Mouse (Mus musculus) embryonic stem cell, embryonic (primary cell): ENCODE measurements around the gene Slc16a10.

ENCODE experiments used
- CTCF ChIA-PET, 4 experiments: fragments of 300-600 bp in 2 of 4; fragments of 350-600 bp in 2 of 4; sonication (Branson Sonifier 250); formaldehyde crosslinking; loops; one replicate each; lab custom pipeline; 2022; ENCODE audit warnings: inconsistent platforms in 2 of 4; lab: Charles Lee
- POLR2A ChIA-PET, 4 experiments: fragments of 300-600 bp in 2 of 4; fragments of 350-600 bp in 2 of 4; sonication (Branson Sonifier 250); formaldehyde crosslinking; loops; one replicate each; lab custom pipeline; 2022; ENCODE audit warnings: antibody characterized with exemption in 4 of 4, inconsistent platforms in 1 of 4; lab: Charles Lee

Gene Slc16a10

DNA sequence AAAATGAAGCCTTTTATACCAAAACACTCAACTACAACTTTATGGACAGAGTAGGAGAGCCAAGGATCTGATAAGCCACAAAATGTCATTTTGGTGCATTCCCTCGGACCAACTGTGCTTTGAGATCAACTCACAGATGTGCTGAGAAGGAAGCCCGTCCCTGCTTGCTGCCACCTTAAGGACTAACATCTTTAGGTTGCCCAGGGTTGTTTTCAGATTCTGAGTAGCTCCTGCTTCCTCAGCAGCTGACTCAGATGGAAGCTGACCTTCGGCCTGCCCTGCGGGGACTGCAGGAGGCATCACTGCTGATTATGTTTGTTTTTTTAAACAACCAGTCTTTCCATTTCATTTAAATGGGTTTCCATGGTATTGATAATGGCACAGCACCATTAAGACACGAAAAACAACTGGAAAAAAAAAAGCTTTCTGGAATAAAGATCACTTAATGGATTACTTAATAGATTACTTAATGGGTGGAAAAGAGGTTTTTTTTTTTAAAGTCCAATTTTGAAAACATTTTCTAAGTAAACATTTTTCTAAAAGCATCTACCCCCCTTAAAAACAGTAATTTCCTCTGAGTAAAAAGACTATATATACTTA lies 78.7 kb downstream of the Slc16a10 start:
- CTCF ChIA-PET: no interaction called here
- POLR2A ChIA-PET: interaction anchor here in 2 of 4 experiments (0.7 to 1.8 kb wide), 3 partner anchors 10 to 688 kb away, joined by 3 to 6 read pairs (median 3); no protein-coding TSS in a partner anchor

DNA sequence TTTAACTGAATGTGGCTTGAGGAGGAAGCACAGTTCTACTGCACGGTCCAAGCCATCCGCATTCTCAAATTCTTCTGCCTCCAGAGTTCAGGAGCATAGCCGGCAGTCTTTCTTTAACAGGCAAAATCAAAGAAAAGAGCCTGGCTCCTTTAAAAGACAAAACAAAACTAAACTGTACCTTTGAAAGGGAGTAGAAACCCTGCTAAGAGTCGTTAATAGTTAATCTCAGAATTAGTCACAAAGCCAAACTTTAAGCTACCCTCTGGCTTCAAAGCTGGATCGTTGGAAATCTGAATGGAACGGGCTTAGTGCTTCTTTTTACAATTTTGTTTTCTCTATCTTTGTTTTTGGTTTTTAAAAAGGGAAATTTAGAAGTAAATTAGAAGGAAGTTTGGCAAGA lies 79.2 kb downstream of the Slc16a10 start:
- ChIA-PET POLR2A (interaction anchor here in 1 of 4 experiments (1.3 to 1.8 kb wide), 2 partner anchors 9 to 79 kb away, joined by 3 to 6 read pairs; no protein-coding TSS in a partner anchor), CTCF (no interaction called here)

- ChIA-PET CTCF (no interaction called here), POLR2A (no interaction called here)
Observed at GRCm38 (mm10) chr10:40061926-40062325, 80.1 kb downstream of the Slc16a10 start.

- ChIA-PET POLR2A (no interaction called here), CTCF (interaction anchor here in 1 of 4 experiments (0.9 kb wide), 1 partner anchor 154 kb away, joined by 3 read pairs; no protein-coding TSS in a partner anchor)
Observed at GRCm38 (mm10) chr10:40058786-40059120, 83.3 kb downstream of the Slc16a10 start.

- CTCF ChIA-PET: interaction anchor here in 2 of 4 experiments (0.7 to 0.9 kb wide), 3 partner anchors 154 to 515 kb away, joined by 3 to 4 read pairs (median 3); no protein-coding TSS in a partner anchor
- POLR2A ChIA-PET: interaction anchor here in 1 of 4 experiments (1.1 kb wide), 1 partner anchor 200 kb away, joined by 3 read pairs; no protein-coding TSS in a partner anchor
Observed at GRCm38 (mm10) chr10:40058062-40058785, 83.8 kb downstream of the Slc16a10 start.

DNA sequence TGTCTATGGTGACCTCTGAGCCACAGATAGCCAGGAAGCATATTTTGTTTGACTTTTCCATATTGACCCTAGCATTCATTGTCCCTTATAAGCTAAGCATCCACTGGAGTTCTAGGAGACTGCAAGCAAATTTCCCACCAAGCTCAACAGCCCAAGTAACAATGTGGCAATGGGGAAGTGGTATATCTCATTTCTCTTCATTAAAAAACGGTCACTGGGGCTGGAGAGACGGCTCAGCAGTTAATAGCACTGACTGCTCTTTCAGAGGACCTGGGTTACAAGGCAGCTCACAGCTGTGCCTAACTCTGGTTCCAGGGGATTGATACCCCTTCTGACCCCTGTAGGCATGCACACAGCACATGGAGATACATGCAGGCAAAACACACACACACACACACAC lies 84.4 kb downstream of the Slc16a10 start:
- CTCF ChIA-PET: interaction anchor here in 2 of 4 experiments (0.6 to 0.7 kb wide), 3 partner anchors 8 to 514 kb away, joined by 3 to 4 read pairs (median 4); no protein-coding TSS in a partner anchor

GRCm38 (mm10) chr10:40054455-40054854 lies 87.6 kb downstream of the Slc16a10 start:
- POLR2A ChIA-PET: interaction anchor here in 1 of 4 experiments (2.2 kb wide), 1 partner anchor 9 kb away, joined by 6 read pairs; no protein-coding TSS in a partner anchor
- CTCF ChIA-PET: interaction anchor here in 1 of 4 experiments (1.8 kb wide), 1 partner anchor 158 kb away, joined by 16 read pairs; no protein-coding TSS in a partner anchor

More for the DNA sequence above, 84.4 kb downstream of the Slc16a10 start:
- POLR2A ChIA-PET: interaction anchor here in 1 of 4 experiments (1.1 kb wide), 1 partner anchor 201 kb away, joined by 3 read pairs; no protein-coding TSS in a partner anchor

GRCm38 (mm10) chr10:40053896-40054295 lies 88.2 kb downstream of the Slc16a10 start:
- ChIA-PET CTCF (interaction anchor here in 2 of 4 experiments (1.4 to 1.8 kb wide), 2 partner anchors 159 kb away, joined by 13 to 16 read pairs; no protein-coding TSS in a partner anchor), POLR2A (interaction anchor here in 2 of 4 experiments (0.7 to 2.2 kb wide), 2 partner anchors 10 to 17 kb away, joined by 3 to 6 read pairs; no protein-coding TSS in a partner anchor)

GRCm38 (mm10) chr10:40053257-40053895 lies 88.7 kb downstream of the Slc16a10 start:
- ChIA-PET CTCF (interaction anchor here in 3 of 4 experiments (0.9 to 1.8 kb wide), 4 partner anchors 18 to 159 kb away, joined by 4 to 16 read pairs (median 8); no protein-coding TSS in a partner anchor), POLR2A (interaction anchor here in 2 of 4 experiments (0.7 to 2.2 kb wide), 2 partner anchors 10 to 17 kb away, joined by 3 to 6 read pairs; no protein-coding TSS in a partner anchor)

- CTCF ChIA-PET: interaction anchor here in 1 of 4 experiments (0.7 kb wide), 1 partner anchor 45 kb away, joined by 4 read pairs; no protein-coding TSS in a partner anchor
- POLR2A ChIA-PET: no interaction called here
Observed at GRCm38 (mm10) chr10:40051997-40052396, 90.1 kb downstream of the Slc16a10 start.

DNA sequence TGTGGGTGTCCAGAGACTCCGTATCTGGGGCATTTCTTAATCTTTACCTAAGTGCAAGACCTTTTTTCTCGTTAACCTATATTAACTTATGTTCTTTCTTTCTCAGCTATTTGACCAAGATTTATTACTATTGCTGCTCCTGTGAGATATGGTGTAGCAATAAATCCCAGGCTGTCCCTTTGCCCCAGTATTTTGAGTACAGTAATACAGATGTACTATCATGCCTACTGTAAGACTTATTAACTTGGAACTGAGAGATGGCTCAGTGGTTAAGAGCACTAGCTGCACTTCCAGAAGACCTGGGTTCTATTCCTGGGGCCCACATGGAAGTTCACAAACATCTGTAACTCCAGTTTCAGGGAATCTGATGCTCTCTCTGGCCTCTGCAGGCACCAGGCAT lies 91.3 kb downstream of the Slc16a10 start:
- POLR2A ChIA-PET: no interaction called here
- CTCF ChIA-PET: no interaction called here

DNA sequence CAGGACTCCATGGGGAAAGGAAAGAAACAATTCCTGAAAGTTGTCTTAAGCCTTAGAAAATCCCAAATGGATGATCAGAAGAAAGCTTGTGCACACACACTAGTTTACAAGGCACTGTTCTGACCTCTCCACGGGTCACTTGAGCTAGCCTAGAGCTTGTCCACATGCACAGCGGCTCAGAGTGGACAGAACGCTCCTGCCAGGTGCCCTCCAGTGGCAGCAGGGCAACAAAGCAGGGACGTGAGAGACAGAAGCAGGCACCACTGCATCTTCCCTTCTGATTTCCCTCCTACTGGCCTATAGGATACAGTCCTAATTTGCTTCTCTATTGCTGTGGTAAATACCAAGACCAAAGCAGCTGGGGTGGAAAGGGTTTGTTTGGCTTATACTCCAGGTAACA lies 100.7 kb downstream of the Slc16a10 start:
- CTCF ChIA-PET: interaction anchor here in 2 of 4 experiments (1.2 to 1.4 kb wide), 2 partner anchors 171 to 172 kb away, joined by 3 to 7 read pairs; no protein-coding TSS in a partner anchor

DNA sequence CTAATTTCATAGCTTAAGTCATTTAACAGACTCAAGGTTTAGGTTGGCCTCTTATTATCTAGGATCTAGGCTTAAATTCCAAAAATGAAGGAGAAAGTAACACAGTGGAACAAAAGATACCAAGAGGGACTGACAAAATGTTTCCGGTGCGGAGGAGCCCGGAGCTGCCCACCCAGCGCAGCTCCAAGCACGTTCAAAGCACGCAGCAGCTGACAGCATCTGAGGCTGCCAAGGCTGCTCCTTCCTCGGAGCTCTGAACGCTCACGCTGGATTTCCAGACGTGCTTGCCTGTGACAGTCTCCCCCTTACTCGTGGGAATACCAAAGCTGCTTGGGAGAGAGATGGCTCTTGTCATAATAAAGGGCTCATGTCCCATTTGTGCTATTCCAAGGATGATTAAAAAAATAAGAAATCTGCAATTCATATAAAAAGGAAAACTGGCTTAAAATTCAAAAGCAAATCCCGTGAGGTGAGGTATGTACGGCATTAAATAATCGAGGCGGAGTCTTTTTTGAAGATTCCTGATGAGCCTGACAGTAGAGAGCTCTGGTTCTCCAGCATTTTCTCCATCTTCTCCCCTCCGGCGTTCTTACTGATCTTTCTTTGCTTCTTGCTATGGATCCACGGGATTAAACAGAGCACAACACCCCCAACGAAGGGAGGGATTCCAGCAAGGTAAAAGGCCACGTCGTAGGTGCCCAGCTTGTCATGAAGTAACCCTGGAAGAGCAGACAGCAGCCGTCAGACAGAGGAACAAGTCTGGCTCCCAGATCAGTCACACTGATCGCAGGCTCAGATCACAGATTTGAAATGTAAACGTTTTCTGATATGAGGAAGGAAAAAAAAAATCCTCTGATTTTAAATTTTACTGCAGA lies 105.1 kb downstream of the Slc16a10 start:
- POLR2A ChIA-PET: interaction anchor here in 1 of 4 experiments (0.6 to 1.3 kb wide), 2 partner anchors 32 to 89 kb away, joined by 3 to 4 read pairs; no protein-coding TSS in a partner anchor
- CTCF ChIA-PET: no interaction called here

More for the DNA sequence above, 100.7 kb downstream of the Slc16a10 start:
- POLR2A ChIA-PET: no interaction called here

- CTCF ChIA-PET: interaction anchor here in 3 of 4 experiments (0.5 to 1.2 kb wide), 3 partner anchors 18 to 781 kb away, joined by 3 to 4 read pairs (median 3); no protein-coding TSS in a partner anchor
- POLR2A ChIA-PET: interaction anchor here in 2 of 4 experiments (1.0 to 1.3 kb wide), 2 partner anchors 10 to 11 kb away, joined by 3 to 4 read pairs; partner anchors contain the start of gene Mfsd4b1 (in 1 of the 2)
Observed at GRCm38 (mm10) chr10:40034956-40035355, 107.1 kb downstream of the Slc16a10 start.

GRCm38 (mm10) chr10:40032897-40033296 lies 109.2 kb downstream of the Slc16a10 start:
- ChIA-PET POLR2A (no interaction called here), CTCF (no interaction called here)

DNA sequence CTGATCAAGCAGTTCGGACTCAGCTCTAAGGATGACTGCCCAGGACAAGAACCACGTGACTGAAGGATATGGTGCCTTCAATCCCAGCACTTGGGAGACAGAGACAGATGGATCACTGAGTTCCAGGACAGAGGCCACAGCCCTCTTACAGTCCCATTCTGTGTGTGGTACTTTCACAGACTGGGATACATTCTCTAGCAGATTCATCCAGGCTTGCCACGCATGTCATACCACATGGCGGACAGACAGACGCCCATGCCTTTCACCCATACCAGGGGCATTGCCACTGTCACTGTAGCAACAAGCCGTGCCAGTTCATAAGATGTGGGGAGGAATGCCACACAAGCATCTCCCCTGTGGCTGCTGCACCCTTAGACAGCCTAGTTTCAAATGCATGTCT lies 111.3 kb downstream of the Slc16a10 start:
- POLR2A ChIA-PET: no interaction called here
- CTCF ChIA-PET: no interaction called here

DNA sequence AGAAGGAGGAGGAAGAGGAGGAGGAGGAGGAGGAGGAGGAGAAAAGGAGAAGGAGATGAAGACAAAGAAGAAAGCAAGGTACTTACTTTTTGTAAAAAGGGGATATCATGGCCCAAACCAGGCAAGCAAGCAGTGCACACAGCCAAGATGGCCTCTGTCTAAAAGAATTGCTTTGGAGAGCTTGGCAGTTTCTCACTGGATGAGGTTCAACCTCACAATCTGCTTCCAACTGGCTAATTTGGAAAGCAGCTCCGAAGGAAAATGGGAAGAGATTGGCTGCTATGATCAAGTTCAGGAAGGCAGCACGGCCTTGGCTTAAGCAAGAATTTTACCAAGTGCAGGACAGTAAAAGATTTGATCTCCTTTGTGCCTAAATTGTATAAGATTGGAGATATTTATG lies 112.4 kb downstream of the Slc16a10 start:
- CTCF ChIA-PET: no interaction called here
- POLR2A ChIA-PET: interaction anchor here in 1 of 4 experiments (0.5 kb wide), 1 partner anchor 462 kb away, joined by 4 read pairs; no protein-coding TSS in a partner anchor
